Mouse (Mus musculus): ENCODE results near the gene Klhl22. TPM values are rescaled to one million over a fixed set of nuclear protein-coding genes. Genes with fewer than 3 reads are reported as not detected.

Gene Klhl22
- polyA plus RNA-seq, 2 experiments: 87.2 to 124 TPM

DNA sequence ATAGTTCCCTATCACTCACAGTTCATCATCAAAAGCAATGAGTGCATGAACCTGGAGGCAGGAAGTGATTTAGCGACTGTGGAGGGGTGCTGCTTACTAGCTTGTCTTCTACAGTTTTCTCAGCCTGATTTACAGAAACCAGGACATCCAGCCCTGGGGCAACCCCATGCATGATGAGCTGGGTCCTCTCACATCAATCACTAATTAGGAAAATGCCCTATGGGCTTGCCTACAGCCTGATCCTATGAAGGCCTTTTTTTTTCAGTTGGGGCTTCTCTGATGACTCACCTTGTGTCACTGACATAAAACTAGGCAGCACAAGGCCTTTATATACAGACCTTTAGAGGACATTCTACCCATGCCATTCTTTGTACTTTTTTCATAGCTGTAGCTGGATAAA, 20.3 kb downstream of the Klhl22 start:
- WGBS: 75% methylated on average over 1 of the region's 1 CpGs
- TF ChIP-seq POLR2A (IDR thresholded peaks at IDR 0.05; ENCODE audit: borderline replicate concordance, extremely low read depth, insufficient read depth, insufficient read length): no peak
- H3K36me3 ChIP-seq (ENCODE audit: control insufficient read depth, insufficient read depth, low read length): peaks cover 89% of the 10 kb centered on the region

DNA sequence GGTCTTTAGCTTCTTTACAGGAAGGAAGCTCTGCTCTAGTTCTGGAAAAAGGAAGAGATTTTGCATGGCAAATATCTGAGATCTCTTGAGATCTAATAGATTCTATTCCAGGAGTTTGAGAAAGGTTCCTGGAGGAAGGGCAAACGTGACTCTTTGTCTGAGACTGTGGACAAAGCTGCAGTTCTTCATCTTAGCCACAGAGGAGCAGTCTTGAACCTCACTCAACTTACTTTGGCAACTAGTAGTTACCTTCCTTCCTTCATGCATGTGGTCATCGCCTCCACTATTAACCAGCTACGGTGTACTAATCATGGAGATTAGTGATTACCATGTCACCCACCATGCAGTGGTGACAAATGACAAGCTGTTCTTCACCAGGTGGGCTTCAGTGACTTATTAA, 25.9 kb downstream of the Klhl22 start:
- DNase-seq (ENCODE audit: low spot score) (no peak), ATAC-seq (ENCODE audit: low FRiP score, low read depth) (no peak)
- Histone ChIP-seq H3K9ac (ENCODE audit: low read depth, low read length, severe bottlenecking) (no peak overlapping the region), H3K36me3 (ENCODE audit: control insufficient read depth, insufficient read depth, low read length) (peaks cover 90% of the 10 kb centered on the region), H3K27ac (replicated peaks; ENCODE audit: low read depth, low read length) (no peak overlapping the region), H3K27me3 (ENCODE audit: control insufficient read depth, insufficient read depth, low read length) (no peaks in the 10 kb centered on the region), H3K4me1 (ENCODE audit: control insufficient read depth, insufficient read depth, low read length) (no peaks in the 10 kb centered on the region), H3K9me3 (ENCODE audit: control insufficient read depth, low read length) (no peaks in the 10 kb centered on the region), H3K4me2 (replicated peaks; ENCODE audit: low read depth, low read length, severe bottlenecking) (no peak overlapping the region), H3K4me3 (replicated peaks; ENCODE audit: low read length) (no peak overlapping the region)
- no peak for TF ChIP-seq POLR2A (IDR thresholded peaks at IDR 0.05; ENCODE audit: borderline replicate concordance, extremely low read depth, insufficient read depth, insufficient read length)
- WGBS: 48% methylated on average over 3 of the region's 3 CpGs

More for the DNA sequence above, 20.3 kb downstream of the Klhl22 start:
- H3K4me3 ChIP-seq (replicated peaks; ENCODE audit: low read length): no peak overlapping the region
- H3K4me2 ChIP-seq (replicated peaks; ENCODE audit: low read depth, low read length, severe bottlenecking): no peak overlapping the region
- ATAC-seq (ENCODE audit: low FRiP score, low read depth) (no peak), DNase-seq (ENCODE audit: low spot score) (no peak)
- H3K9ac ChIP-seq (ENCODE audit: low read depth, low read length, severe bottlenecking): no peak overlapping the region
- H3K27ac ChIP-seq (replicated peaks; ENCODE audit: low read depth, low read length): no peak overlapping the region
- H3K4me1 ChIP-seq (ENCODE audit: control insufficient read depth, insufficient read depth, low read length): no peaks in the 10 kb centered on the region
- no peaks in the 10 kb centered on the region for H3K27me3 ChIP-seq (ENCODE audit: control insufficient read depth, insufficient read depth, low read length)
- no peaks in the 10 kb centered on the region for H3K9me3 ChIP-seq (ENCODE audit: control insufficient read depth, low read length)

DNA sequence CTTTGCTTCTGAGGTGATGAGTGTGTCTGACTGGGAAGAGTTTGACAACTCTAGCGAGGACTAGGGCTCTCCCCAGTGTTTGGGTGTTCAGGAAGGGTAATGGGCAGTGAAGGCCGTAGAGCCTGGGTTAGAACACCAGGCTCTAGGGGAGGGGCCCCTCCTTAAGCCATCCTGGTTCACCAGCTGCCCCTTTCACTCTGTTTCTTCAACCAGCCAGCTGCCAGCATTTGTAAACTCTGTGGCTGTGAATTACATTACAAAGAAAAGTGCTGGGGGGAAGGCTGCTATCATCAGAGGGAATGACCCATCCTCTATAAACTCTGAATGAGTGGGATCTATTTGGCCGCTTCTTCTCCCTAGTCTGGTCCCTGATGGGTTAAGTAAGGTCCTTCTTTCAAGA, 33.3 kb downstream of the Klhl22 start:
- no peaks in the 10 kb centered on the region for H3K27me3 ChIP-seq (ENCODE audit: control insufficient read depth, insufficient read depth, low read length)
- ATAC-seq (ENCODE audit: low FRiP score, low read depth) (no peak), DNase-seq (ENCODE audit: low spot score) (no peak)
- 49% methylated on average over 3 of the region's 3 CpGs for WGBS
- no peak overlapping the region for H3K4me2 ChIP-seq (replicated peaks; ENCODE audit: low read depth, low read length, severe bottlenecking)
- no peak overlapping the region for H3K4me3 ChIP-seq (replicated peaks; ENCODE audit: low read length)
- no peak for TF ChIP-seq POLR2A (IDR thresholded peaks at IDR 0.05; ENCODE audit: borderline replicate concordance, extremely low read depth, insufficient read depth, insufficient read length)
- H3K9me3 ChIP-seq (ENCODE audit: control insufficient read depth, low read length): no peaks in the 10 kb centered on the region
- no peak overlapping the region for H3K9ac ChIP-seq (ENCODE audit: low read depth, low read length, severe bottlenecking)
- no peak overlapping the region for H3K27ac ChIP-seq (replicated peaks; ENCODE audit: low read depth, low read length)
- H3K4me1 ChIP-seq (ENCODE audit: control insufficient read depth, insufficient read depth, low read length): peaks cover 12% of the 10 kb centered on the region
- peaks cover 57% of the 10 kb centered on the region for H3K36me3 ChIP-seq (ENCODE audit: control insufficient read depth, insufficient read depth, low read length)

DNA sequence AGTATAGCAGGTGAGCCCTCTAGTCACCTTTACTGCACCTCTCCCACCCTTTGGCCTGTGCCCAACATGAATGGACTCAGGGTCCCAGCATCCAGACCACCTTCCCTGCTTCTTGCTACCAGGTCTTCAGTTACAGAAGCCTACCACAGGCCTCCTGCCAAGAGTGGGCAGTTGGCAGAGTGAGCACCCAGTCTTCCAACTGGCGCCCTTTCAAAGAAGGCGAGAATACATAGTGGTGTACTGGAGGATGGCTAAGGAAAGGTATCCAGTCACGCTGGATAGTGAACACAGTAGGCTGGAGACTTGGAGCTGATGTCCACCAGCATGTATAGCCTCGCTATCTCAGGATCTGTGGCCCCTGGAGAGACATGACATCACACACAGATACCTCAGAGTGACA, 34.6 kb downstream of the Klhl22 start:
- no peak overlapping the region for H3K4me3 ChIP-seq (replicated peaks; ENCODE audit: low read length)
- WGBS: 88% methylated on average over 4 of the region's 4 CpGs
- no peaks in the 10 kb centered on the region for H3K9me3 ChIP-seq (ENCODE audit: control insufficient read depth, low read length)
- TF ChIP-seq POLR2A (IDR thresholded peaks at IDR 0.05; ENCODE audit: borderline replicate concordance, extremely low read depth, insufficient read depth, insufficient read length): no peak
- peaks cover 45% of the 10 kb centered on the region for H3K36me3 ChIP-seq (ENCODE audit: control insufficient read depth, insufficient read depth, low read length)
- H3K27ac ChIP-seq (replicated peaks; ENCODE audit: low read depth, low read length): no peak overlapping the region
- no peak for ATAC-seq (ENCODE audit: low FRiP score, low read depth)
- no peaks in the 10 kb centered on the region for H3K27me3 ChIP-seq (ENCODE audit: control insufficient read depth, insufficient read depth, low read length)
- no peak overlapping the region for H3K4me2 ChIP-seq (replicated peaks; ENCODE audit: low read depth, low read length, severe bottlenecking)
- H3K9ac ChIP-seq (ENCODE audit: low read depth, low read length, severe bottlenecking): no peak overlapping the region
- H3K4me1 ChIP-seq (ENCODE audit: control insufficient read depth, insufficient read depth, low read length): peaks cover 16% of the 10 kb centered on the region
- DNase-seq (ENCODE audit: low spot score): no peak

DNA sequence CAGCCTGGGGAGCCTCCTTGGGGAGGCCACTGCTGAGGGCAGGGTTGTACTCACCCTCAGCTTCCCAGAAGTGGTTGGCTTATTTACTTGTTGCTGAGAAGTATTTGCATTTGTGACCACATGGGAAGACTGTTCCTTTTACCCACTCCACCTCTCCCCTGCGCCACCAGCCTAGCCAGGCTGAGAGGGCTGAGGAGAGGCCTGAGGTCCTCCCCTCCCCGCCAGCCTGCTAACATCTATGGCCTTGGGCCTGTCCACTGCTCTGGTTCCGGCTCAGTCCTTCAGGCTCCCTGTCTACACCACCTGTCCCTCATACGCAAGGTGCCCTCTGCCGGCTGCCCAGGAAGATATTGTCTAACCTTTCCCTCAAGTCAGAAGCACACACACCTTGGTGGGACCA, 36.2 kb downstream of the Klhl22 start:
- H3K9me3 ChIP-seq (ENCODE audit: control insufficient read depth, low read length): no peaks in the 10 kb centered on the region
- H3K27ac ChIP-seq (replicated peaks; ENCODE audit: low read depth, low read length): 0 out of 2 replicates have a peak overlapping the region, but pooled peaks have one; percentile 96
- 62% methylated on average over 5 of the region's 5 CpGs for WGBS
- DNase-seq (ENCODE audit: low spot score) (no peak), ATAC-seq (ENCODE audit: low FRiP score, low read depth) (no peak)
- H3K4me3 ChIP-seq (replicated peaks; ENCODE audit: low read length): no peak overlapping the region
- TF ChIP-seq POLR2A (IDR thresholded peaks at IDR 0.05; ENCODE audit: borderline replicate concordance, extremely low read depth, insufficient read depth, insufficient read length): no peak
- no peak overlapping the region for H3K4me2 ChIP-seq (replicated peaks; ENCODE audit: low read depth, low read length, severe bottlenecking)
- no peaks in the 10 kb centered on the region for H3K27me3 ChIP-seq (ENCODE audit: control insufficient read depth, insufficient read depth, low read length)
- H3K9ac ChIP-seq (ENCODE audit: low read depth, low read length, severe bottlenecking): no peak overlapping the region
- peaks cover 36% of the 10 kb centered on the region for H3K36me3 ChIP-seq (ENCODE audit: control insufficient read depth, insufficient read depth, low read length)
- H3K4me1 ChIP-seq (ENCODE audit: control insufficient read depth, insufficient read depth, low read length): peaks cover 30% of the 10 kb centered on the region

DNA sequence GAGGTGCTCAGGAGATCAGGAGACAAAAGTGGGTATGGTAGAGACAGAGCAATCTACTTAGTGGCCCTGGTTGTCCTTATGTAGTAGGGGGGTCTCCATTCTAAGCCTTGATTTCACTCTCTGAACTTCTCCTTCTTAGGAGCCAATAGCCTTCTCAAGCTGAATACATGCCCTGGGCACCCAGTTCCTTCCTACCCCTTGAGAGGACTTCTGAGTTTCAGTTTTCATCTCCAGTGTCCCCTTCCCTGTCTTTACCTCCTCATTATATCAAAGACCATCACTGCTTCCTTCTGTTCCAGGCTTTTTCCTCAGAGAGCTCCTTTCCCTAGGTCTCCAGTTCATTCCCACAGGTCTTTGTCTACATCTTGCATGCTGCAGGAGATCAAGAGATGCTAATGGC, 37.1 kb downstream of the Klhl22 start:
- no peak for ATAC-seq (ENCODE audit: low FRiP score, low read depth)
- H3K4me2 ChIP-seq (replicated peaks; ENCODE audit: low read depth, low read length, severe bottlenecking): peak overlapping the region; percentile 81
- H3K4me1 ChIP-seq (ENCODE audit: control insufficient read depth, insufficient read depth, low read length): peaks cover 39% of the 10 kb centered on the region
- no peaks in the 10 kb centered on the region for H3K27me3 ChIP-seq (ENCODE audit: control insufficient read depth, insufficient read depth, low read length)
- peak overlapping the region; percentile 96 for H3K27ac ChIP-seq (replicated peaks; ENCODE audit: low read depth, low read length)
- H3K4me3 ChIP-seq (replicated peaks; ENCODE audit: low read length): peak overlapping the region; percentile 95
- DNase-seq (ENCODE audit: low spot score): no peak
- TF ChIP-seq POLR2A (IDR thresholded peaks at IDR 0.05; ENCODE audit: borderline replicate concordance, extremely low read depth, insufficient read depth, insufficient read length): no peak
- peak overlapping the region; percentile 98 for H3K9ac ChIP-seq (ENCODE audit: low read depth, low read length, severe bottlenecking)
- H3K36me3 ChIP-seq (ENCODE audit: control insufficient read depth, insufficient read depth, low read length): peaks cover 27% of the 10 kb centered on the region
- no peaks in the 10 kb centered on the region for H3K9me3 ChIP-seq (ENCODE audit: control insufficient read depth, low read length)
